Mouse (Mus musculus) liver, postnatal 0 days (tissue): Measurements from ENCODE around the gene Tln2.

Experiments
- CTCF ChIP-seq: sonication (generic); IDR thresholded peaks from 2 replicates; pipeline ENCODE4 v1.5.1; 2016; ENCODE audit warnings: antibody characterized with exemption, low read depth
- EP300 ChIP-seq: IDR thresholded peaks from 2 replicates; pipeline ENCODE4 v1.6.1; 2016; ENCODE audit warnings: antibody characterized with exemption, low read depth, mild to moderate bottlenecking

DNA sequence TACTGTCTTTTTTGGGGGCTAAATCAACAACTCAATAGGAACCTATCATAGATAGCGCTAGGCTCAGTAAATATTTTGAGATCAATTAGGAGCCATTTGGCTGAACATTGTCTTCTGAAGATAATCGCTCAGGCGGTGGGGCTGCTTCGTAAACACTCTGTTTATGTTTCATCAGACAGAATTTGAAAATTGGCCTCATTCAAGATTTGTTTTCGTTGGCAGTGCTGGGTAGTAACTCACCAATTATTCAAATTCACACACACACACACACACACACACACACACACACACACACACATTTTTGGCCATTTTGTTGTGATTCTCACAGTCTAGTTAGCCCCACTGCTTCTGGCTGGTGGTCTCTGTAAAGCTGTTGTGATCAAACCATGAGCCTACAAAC, 12.9 kb downstream of the Tln2 start:
- TF ChIP-seq CTCF (no peak), EP300 (no peak)
